Mouse (Mus musculus) stomach, postnatal 0 days (tissue): ENCODE results near the gene Lonrf2. TPM values are rescaled to one million over a fixed set of nuclear protein-coding genes. Genes with fewer than 3 reads are reported as not detected.

Experiments used
- ATAC-seq: fragments of 200-750 bp; cut with Nextera tagmentation; 2 replicates; pipeline ENCODE4 v1.8.0; 2017; ENCODE audit not compliant: low FRiP score, low TSS enrichment
- DNase-seq: peaks from one replicate; pipeline ENCODE4 v3.0.0-alpha.2; 2016; ENCODE audit warnings: low spot score
- H3K27ac ChIP-seq: fragments of 300-500 bp; sonication (generic); replicated peaks from 2 replicates; pipeline ENCODE4 v1.5.1; 2014; ENCODE audit warnings: mild to moderate bottlenecking, control low read depth
- H3K27me3 ChIP-seq: fragments of 300-500 bp; sonication (generic); 2 replicates; pipeline ENCODE4 v1.6.1; 2014; ENCODE audit warnings: low read length; ENCODE audit not compliant: control insufficient read depth, insufficient read depth
- H3K36me3 ChIP-seq: fragments of 300-500 bp; sonication (generic); 2 replicates; pipeline ENCODE4 v1.6.1; 2014; ENCODE audit warnings: low read length, mixed read lengths; ENCODE audit not compliant: control insufficient read depth, insufficient read depth
- H3K4me1 ChIP-seq: fragments of 300-500 bp; sonication (generic); replicated peaks from 2 replicates; pipeline ENCODE4 v1.6.1; 2014; ENCODE audit warnings: antibody characterized with exemption; ENCODE audit not compliant: control insufficient read depth, insufficient read depth
- H3K4me2 ChIP-seq: fragments of 300-500 bp; sonication (generic); replicated peaks from 2 replicates; pipeline ENCODE4 v1.6.1; 2014; ENCODE audit warnings: low read depth, mild to moderate bottlenecking, control low read depth, moderate library complexity
- H3K4me3 ChIP-seq: fragments of 300-500 bp; sonication (generic); 2 replicates; pipeline ENCODE4 v1.5.1; 2014; ENCODE audit warnings: low read depth, low read length, control low read depth
- H3K9ac ChIP-seq: fragments of 300-500 bp; sonication (generic); 2 replicates; pipeline ENCODE4 v1.6.1; 2014; ENCODE audit warnings: mild to moderate bottlenecking, low read length, control low read depth, mixed read lengths
- H3K9me3 ChIP-seq: fragments of 300-500 bp; sonication (generic); 2 replicates; pipeline ENCODE4 v1.6.1; 2016; ENCODE audit warnings: low read length; ENCODE audit not compliant: control insufficient read depth
- CTCF ChIP-seq: IDR thresholded peaks from 2 replicates; pipeline ENCODE4 v1.5.1; 2016; ENCODE audit warnings: antibody characterized with exemption, low read depth, mild to moderate bottlenecking, moderate library complexity
- EP300 ChIP-seq: optimal IDR thresholded peaks from 2 replicates; pipeline ENCODE3; 2016; ENCODE audit warnings: antibody characterized with exemption
- WGBS: fragments of 180-500 bp; shearing (Covaris S2); extraction: QIAGEN DNeasy Blood & Tissue Kit; methylation state at CpG from one replicate; pipeline ENCODE4 v1.1.7; 2014; 5-methylcytosine and 5-hydroxymethylcytosine counted together
- polyA plus RNA-seq: library from polyadenylated mRNA; unstranded; fragments of >200 nt; fragmentation: Nextera tagmentation; extraction: Ambion mirVana; gene quantifications from 2 replicates; pipeline ENCODE4 v1.2.1, GENCODE M21; 2015

Lonrf2 gene
- polyA plus RNA-seq, 1 experiment from 2014 or later: 0.46 TPM

GRCm38 (mm10) chr1:38775713-38776112, 60.8 kb downstream of the Lonrf2 start:
- H3K27ac ChIP-seq: no peak overlapping the region
- no peaks in the 10 kb centered on the region for H3K4me1 ChIP-seq
- TF ChIP-seq CTCF (no peak), EP300 (no peak)
- DNase-seq: no peak
- ATAC-seq: no peak
- no peaks in the 10 kb centered on the region for H3K27me3 ChIP-seq
- WGBS: 92% methylated on average over 5 of the region's 5 CpGs
- H3K9me3 ChIP-seq: no peaks in the 10 kb centered on the region
- H3K36me3 ChIP-seq: no peaks in the 10 kb centered on the region
- no peak overlapping the region for H3K4me3 ChIP-seq
- no peak overlapping the region for H3K4me2 ChIP-seq
- H3K9ac ChIP-seq: no peak overlapping the region

- WGBS: 80% methylated on average over 3 of the region's 3 CpGs
- TF ChIP-seq EP300 (no peak), CTCF (no peak)
- H3K27me3 ChIP-seq: no peaks in the 10 kb centered on the region
- no peak overlapping the region for H3K4me2 ChIP-seq
- no peaks in the 10 kb centered on the region for H3K36me3 ChIP-seq
- no peak overlapping the region for H3K27ac ChIP-seq
- H3K4me1 ChIP-seq: no peaks in the 10 kb centered on the region
- ATAC-seq (no peak), DNase-seq (no peak)
- H3K4me3 ChIP-seq: no peak overlapping the region
- H3K9me3 ChIP-seq: no peaks in the 10 kb centered on the region
- H3K9ac ChIP-seq: no peak overlapping the region
Observed at GRCm38 (mm10) chr1:38770676-38771075, 65.8 kb downstream of the Lonrf2 start.

GRCm38 (mm10) chr1:38769920-38770319, 66.6 kb downstream of the Lonrf2 start:
- WGBS: 41% methylated on average over 6 of the region's 6 CpGs

GRCm38 (mm10) chr1:38767812-38768211, 68.7 kb downstream of the Lonrf2 start:
- no peak overlapping the region for H3K27ac ChIP-seq

More at GRCm38 (mm10) chr1:38769920-38770319, 66.6 kb downstream of the Lonrf2 start:
- TF ChIP-seq CTCF: peak; percentile 72
- no peak for TF ChIP-seq EP300
- no peaks in the 10 kb centered on the region for H3K27me3 ChIP-seq
- no peak overlapping the region for H3K4me2 ChIP-seq
- ATAC-seq: no peak
- H3K9me3 ChIP-seq: no peaks in the 10 kb centered on the region
- H3K36me3 ChIP-seq: no peaks in the 10 kb centered on the region
- no peak overlapping the region for H3K4me3 ChIP-seq
- H3K4me1 ChIP-seq: no peaks in the 10 kb centered on the region
- H3K27ac ChIP-seq: no peak overlapping the region
- peak; percentile 44 for DNase-seq
- H3K9ac ChIP-seq: no peak overlapping the region

GRCm38 (mm10) chr1:38766661-38767572, 69.6 kb downstream of the Lonrf2 start:
- H3K27ac ChIP-seq: peak overlapping the region; percentile 56; the same call in 1 of the 2 replicates
- H3K36me3 ChIP-seq: no peaks in the 10 kb centered on the region
- H3K9me3 ChIP-seq: no peaks in the 10 kb centered on the region
- peak; percentile 81 for ATAC-seq
- no peak overlapping the region for H3K9ac ChIP-seq
- 23% methylated on average over 18 of the region's 18 CpGs for WGBS
- H3K27me3 ChIP-seq: no peaks in the 10 kb centered on the region
- DNase-seq: peak; percentile 44
- H3K4me2 ChIP-seq: peak overlapping the region; percentile 11; the same call in 1 of the 2 replicates
- H3K4me1 ChIP-seq: no peaks in the 10 kb centered on the region
- TF ChIP-seq CTCF (no peak), EP300 (no peak)
- H3K4me3 ChIP-seq: no peak overlapping the region

More at GRCm38 (mm10) chr1:38767812-38768211, 68.7 kb downstream of the Lonrf2 start:
- DNase-seq (peak; percentile 75), ATAC-seq (peak; percentile 67; the same call in 1 of the 2 replicates)
- Histone ChIP-seq H3K27me3 (no peaks in the 10 kb centered on the region), H3K4me3 (no peak overlapping the region), H3K36me3 (no peaks in the 10 kb centered on the region), H3K4me2 (peak overlapping the region; percentile 18), H3K9ac (no peak overlapping the region), H3K4me1 (no peaks in the 10 kb centered on the region), H3K9me3 (no peaks in the 10 kb centered on the region)
- WGBS: 9% methylated on average over 11 of the region's 11 CpGs
- TF ChIP-seq EP300: no peak
- TF ChIP-seq CTCF: peak; percentile 87

GRCm38 (mm10) chr1:38766254-38766653, 70.3 kb downstream of the Lonrf2 start:
- DNase-seq (no peak), ATAC-seq (no peak)
- no peaks in the 10 kb centered on the region for H3K27me3 ChIP-seq
- H3K9me3 ChIP-seq: no peaks in the 10 kb centered on the region
- no peak overlapping the region for H3K9ac ChIP-seq
- H3K36me3 ChIP-seq: no peaks in the 10 kb centered on the region
- no peak overlapping the region for H3K27ac ChIP-seq
- WGBS: 52% methylated on average over 4 of the region's 4 CpGs
- TF ChIP-seq CTCF (no peak), EP300 (no peak)
- H3K4me3 ChIP-seq: no peak overlapping the region
- no peaks in the 10 kb centered on the region for H3K4me1 ChIP-seq
- no peak overlapping the region for H3K4me2 ChIP-seq
